Mouse (Mus musculus) intestine, postnatal 0 days (tissue): ENCODE data around the gene Creb3l2. TPM values are rescaled to one million over a fixed set of nuclear protein-coding genes. Genes with fewer than 3 reads are reported as not detected.

Source experiments
- ATAC-seq: fragments of 200-750 bp; cut with Nextera tagmentation; 2 replicates; pipeline ENCODE4 v1.8.0; 2017; ENCODE audit warnings: mild to moderate bottlenecking, moderate TSS enrichment, moderate library complexity
- H3K27ac ChIP-seq: fragments of 300-500 bp; sonication (generic); 2 replicates; pipeline ENCODE4 v1.5.1; 2014; ENCODE audit warnings: mild to moderate bottlenecking, low read depth, low read length, moderate library complexity
- H3K27me3 ChIP-seq: fragments of 300-500 bp; sonication (generic); replicated peaks from 2 replicates; pipeline ENCODE4 v1.6.1; 2014; ENCODE audit warnings: low read length, mixed read lengths; ENCODE audit not compliant: control insufficient read depth, insufficient read depth
- H3K36me3 ChIP-seq: fragments of 300-500 bp; sonication (generic); 2 replicates; pipeline ENCODE4 v1.6.1; 2014; ENCODE audit warnings: mild to moderate bottlenecking, moderate library complexity; ENCODE audit not compliant: control insufficient read depth, insufficient read depth
- H3K4me1 ChIP-seq: fragments of 300-500 bp; sonication (generic); replicated peaks from 2 replicates; pipeline ENCODE4 v1.6.1; 2014; ENCODE audit warnings: antibody characterized with exemption, low read length, mixed read lengths; ENCODE audit not compliant: control insufficient read depth, insufficient read depth
- H3K4me2 ChIP-seq: fragments of 300-500 bp; sonication (generic); replicated peaks from 2 replicates; pipeline ENCODE4 v1.6.1; 2014; ENCODE audit warnings: low read depth, mild to moderate bottlenecking, moderate library complexity
- H3K4me3 ChIP-seq: fragments of 300-500 bp; sonication (generic); 2 replicates; pipeline ENCODE4 v1.5.1; 2014; ENCODE audit warnings: low read depth, low read length
- H3K9ac ChIP-seq: fragments of 300-500 bp; sonication (generic); 2 replicates; pipeline ENCODE4 v1.6.1; 2014; ENCODE audit warnings: mild to moderate bottlenecking, low read depth, low read length
- H3K9me3 ChIP-seq: fragments of 300-500 bp; sonication (generic); 2 replicates; pipeline ENCODE4 v1.6.1; 2016; ENCODE audit warnings: mixed run types; ENCODE audit not compliant: control insufficient read depth
- CTCF ChIP-seq: sonication (generic); IDR thresholded peaks from 2 replicates; pipeline ENCODE4 v1.5.1; 2016; ENCODE audit warnings: low read depth, mild to moderate bottlenecking, control low read depth, antibody characterized with exemption, moderate library complexity
- WGBS: fragments of 180-500 bp; shearing (Covaris S2); extraction: QIAGEN DNeasy Blood & Tissue Kit; methylation state at CpG from one replicate; pipeline ENCODE4 v1.1.7; 2014; 5-methylcytosine and 5-hydroxymethylcytosine counted together
- polyA plus RNA-seq: library from polyadenylated mRNA; unstranded; fragments of >200 nt; fragmentation: Nextera tagmentation; extraction: Ambion mirVana; gene quantifications from 2 replicates; pipeline ENCODE4 v1.2.1, GENCODE M21; 2015

The Creb3l2 gene
- polyA plus RNA-seq, 1 experiment from 2014 or later: 10.0 TPM

DNA sequence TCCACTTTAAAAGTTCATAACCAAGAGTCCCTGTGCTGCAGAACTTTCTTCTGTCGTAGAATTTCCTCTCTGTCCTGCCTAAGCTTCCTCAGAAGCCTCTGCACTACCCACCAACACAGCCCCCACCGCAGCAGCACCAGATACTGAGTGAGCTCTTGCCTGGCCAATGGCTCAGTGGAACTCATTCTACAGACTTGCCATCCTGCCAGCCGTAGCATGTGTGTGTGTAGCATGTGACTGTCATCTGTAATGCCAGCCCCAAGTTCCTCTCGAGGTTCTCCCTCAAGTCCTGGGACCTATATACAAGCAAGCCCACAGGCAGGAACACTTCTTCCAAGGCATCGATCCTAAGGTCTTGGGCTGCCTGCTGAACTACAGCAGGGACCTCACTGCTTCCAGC lies 103.9 kb downstream of the Creb3l2 start:
- Histone ChIP-seq H3K9me3 (no peaks in the 10 kb centered on the region), H3K4me3 (no peak overlapping the region), H3K4me2 (no peak overlapping the region), H3K4me1 (no peaks in the 10 kb centered on the region), H3K9ac (no peak overlapping the region), H3K27me3 (no peaks in the 10 kb centered on the region), H3K27ac (no peak overlapping the region), H3K36me3 (peaks cover 29% of the 10 kb centered on the region)
- TF ChIP-seq CTCF: no peak
- no peak for ATAC-seq
- 81% methylated on average over 5 of the region's 5 CpGs for WGBS

DNA sequence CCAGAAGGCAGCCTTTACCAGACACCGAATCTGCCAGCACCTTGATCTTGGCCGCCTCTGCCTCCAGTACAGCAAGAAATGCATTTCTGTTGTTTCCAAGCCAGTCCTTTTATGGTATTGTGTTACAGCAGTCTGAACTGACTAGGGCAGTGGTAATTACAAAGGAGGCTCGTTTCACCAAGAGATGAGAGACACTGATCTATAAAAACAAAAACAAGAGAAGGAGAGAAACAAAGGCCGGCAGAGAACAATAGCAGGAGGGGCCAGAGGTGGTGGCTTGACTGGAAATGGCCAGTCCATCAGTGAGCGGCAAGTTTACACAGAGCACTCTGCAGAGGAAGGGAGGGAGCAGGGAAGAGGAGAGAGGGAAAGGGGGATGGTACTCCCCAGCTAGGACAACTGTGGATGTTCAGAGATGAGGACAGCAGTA lies 105.1 kb downstream of the Creb3l2 start:
- WGBS: 43% methylated on average over 5 of the region's 5 CpGs
- Histone ChIP-seq H3K4me3 (no peak overlapping the region), H3K27ac (no peak overlapping the region), H3K4me1 (no peaks in the 10 kb centered on the region), H3K9me3 (no peaks in the 10 kb centered on the region), H3K9ac (no peak overlapping the region), H3K4me2 (no peak overlapping the region), H3K36me3 (peaks cover 37% of the 10 kb centered on the region), H3K27me3 (no peaks in the 10 kb centered on the region)
- no peak for ATAC-seq
- TF ChIP-seq CTCF: no peak

DNA sequence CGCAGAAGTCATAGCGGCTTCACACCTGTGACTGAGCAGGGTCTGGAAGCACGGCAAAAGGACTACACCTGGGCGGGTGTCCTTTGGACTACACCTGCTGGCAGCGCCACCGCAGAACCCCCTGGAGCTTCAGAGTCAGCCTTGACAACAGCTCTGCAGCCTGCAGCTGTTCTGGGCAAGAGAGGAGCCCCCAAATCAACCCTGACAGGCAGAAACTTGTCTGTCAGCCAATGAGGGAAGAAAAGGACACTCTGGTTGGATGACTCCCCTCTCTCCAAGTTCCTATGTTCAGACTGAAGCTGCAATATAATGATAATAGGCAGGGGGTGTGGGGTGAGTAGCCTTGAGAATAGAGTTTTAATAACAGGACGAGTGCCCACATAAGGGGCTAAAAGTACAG lies 105.6 kb downstream of the Creb3l2 start:
- H3K27me3 ChIP-seq: no peaks in the 10 kb centered on the region
- no peak for TF ChIP-seq CTCF
- no peaks in the 10 kb centered on the region for H3K4me1 ChIP-seq
- H3K4me3 ChIP-seq: no peak overlapping the region
- no peaks in the 10 kb centered on the region for H3K9me3 ChIP-seq
- H3K9ac ChIP-seq: no peak overlapping the region
- peaks cover 41% of the 10 kb centered on the region for H3K36me3 ChIP-seq
- WGBS: 62% methylated on average over 7 of the region's 7 CpGs
- no peak overlapping the region for H3K27ac ChIP-seq
- no peak for ATAC-seq
- H3K4me2 ChIP-seq: no peak overlapping the region

DNA sequence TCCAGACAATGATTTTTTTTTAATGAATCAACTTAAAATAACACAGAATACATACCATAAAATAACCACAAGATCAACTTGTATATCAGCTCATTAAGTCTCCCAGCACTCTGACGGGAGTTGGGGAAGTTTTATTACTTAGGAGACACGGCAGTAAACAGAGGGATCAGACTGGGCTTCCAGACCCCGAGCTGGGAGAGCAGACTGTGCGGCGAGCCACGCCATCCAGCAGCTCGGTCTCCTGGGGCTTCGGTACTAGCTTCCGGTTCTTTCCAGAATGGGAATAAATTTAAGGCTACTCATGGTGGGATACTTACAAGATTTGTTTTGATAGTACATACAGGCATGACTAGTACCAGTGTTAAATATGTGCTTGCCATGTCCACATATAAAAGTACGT lies 109.1 kb downstream of the Creb3l2 start:
- H3K4me3 ChIP-seq: no peak overlapping the region
- no peak overlapping the region for H3K9ac ChIP-seq
- H3K27ac ChIP-seq: no peak overlapping the region
- no peak for TF ChIP-seq CTCF
- no peaks in the 10 kb centered on the region for H3K27me3 ChIP-seq
- H3K36me3 ChIP-seq: peaks cover 52% of the 10 kb centered on the region
- H3K4me1 ChIP-seq: no peaks in the 10 kb centered on the region
- no peak overlapping the region for H3K4me2 ChIP-seq
- ATAC-seq: no peak
- 57% methylated on average over 10 of the region's 10 CpGs for WGBS
- H3K9me3 ChIP-seq: no peaks in the 10 kb centered on the region

DNA sequence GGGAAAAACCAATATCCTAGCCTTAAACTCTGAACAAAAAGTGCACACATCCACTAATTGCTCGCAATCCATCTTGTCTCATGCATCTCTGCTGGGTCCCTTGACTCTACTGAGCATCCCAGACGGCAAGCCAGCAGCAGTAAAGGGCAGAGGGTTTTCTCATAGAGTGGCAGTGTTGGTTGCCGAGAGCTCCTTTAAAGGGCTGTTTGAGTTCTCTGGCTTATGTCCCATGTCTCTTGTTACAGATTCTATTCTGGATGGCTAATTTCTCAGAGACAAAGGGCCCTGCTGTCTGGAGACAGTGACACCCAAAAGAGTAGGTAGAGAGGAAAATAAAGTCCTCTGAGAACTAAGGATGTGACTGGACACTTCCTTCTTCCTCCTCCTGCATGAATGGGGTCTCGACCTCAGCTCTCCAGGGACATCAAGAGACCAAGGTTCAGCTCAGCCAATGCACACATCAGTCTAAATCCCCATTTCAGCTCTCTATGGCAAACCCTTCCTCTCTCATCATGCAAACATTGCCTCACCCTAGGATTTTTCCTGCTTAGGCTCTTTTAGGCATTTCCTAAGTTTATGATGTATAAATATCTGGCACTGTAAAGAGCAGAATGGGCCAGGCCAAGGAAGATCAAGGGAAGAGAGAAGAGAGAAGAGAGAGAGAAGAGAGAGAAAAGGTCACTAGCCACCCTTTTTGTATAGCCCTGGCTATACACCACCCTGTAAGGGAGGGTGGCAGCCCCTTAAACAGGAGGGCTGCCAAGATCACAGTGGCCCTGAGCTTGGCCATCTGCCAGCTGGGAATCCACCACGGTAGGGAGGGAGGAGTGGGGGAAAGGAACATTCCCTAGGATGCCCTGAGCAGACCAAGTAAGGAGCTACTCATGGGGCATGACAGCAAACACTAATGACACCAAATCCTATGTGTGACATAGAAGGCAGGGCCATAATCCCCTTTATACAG lies 111.8 kb downstream of the Creb3l2 start:
- no peak overlapping the region for H3K4me2 ChIP-seq
- no peak overlapping the region for H3K4me3 ChIP-seq
- H3K9ac ChIP-seq: no peak overlapping the region
- no peaks in the 10 kb centered on the region for H3K4me1 ChIP-seq
- ATAC-seq: no peak
- WGBS: 53% methylated on average over 5 of the region's 5 CpGs
- peak overlapping the region; percentile 57; the same call in 1 of the 2 replicates for H3K27ac ChIP-seq
- H3K27me3 ChIP-seq: no peaks in the 10 kb centered on the region
- H3K36me3 ChIP-seq: peaks cover 40% of the 10 kb centered on the region
- H3K9me3 ChIP-seq: no peaks in the 10 kb centered on the region
- no peak for TF ChIP-seq CTCF

DNA sequence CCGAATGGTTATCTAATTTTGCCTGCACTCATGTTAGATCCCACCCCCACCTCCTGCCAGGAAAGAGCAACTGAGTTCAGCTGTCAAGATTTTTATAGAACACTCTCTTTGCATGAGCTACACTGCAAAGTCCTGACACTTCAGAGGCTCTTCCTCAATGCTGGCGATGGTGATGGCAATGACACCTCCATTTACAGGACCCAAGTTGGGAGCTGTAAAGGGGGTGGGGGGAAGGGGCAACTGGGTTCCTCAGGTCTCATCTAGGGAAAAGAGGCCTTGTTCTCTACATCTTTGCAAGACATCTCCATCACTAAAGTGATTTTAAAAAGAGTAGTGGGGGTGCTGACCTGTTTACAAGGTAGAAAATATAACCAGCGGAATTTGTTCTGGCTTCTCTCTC lies 112.6 kb downstream of the Creb3l2 start:
- no peak for ATAC-seq

More for the DNA sequence above, 112.6 kb downstream of the Creb3l2 start:
- Histone ChIP-seq H3K9ac (no peak overlapping the region), H3K27ac (no peak overlapping the region), H3K4me2 (no peak overlapping the region), H3K36me3 (peaks cover 36% of the 10 kb centered on the region), H3K9me3 (no peaks in the 10 kb centered on the region), H3K4me3 (no peak overlapping the region), H3K4me1 (no peaks in the 10 kb centered on the region), H3K27me3 (no peaks in the 10 kb centered on the region)
- 82% methylated on average over 3 of the region's 3 CpGs for WGBS
- TF ChIP-seq CTCF: no peak
